Mouse (Mus musculus) erythroblast, embryonic 14.5 days (primary cell): ENCODE data around the gene C1ra.
"Not testable (repeated sequence)": the region's sequence is repeated elsewhere in the genome, so short reads cannot be mapped to it uniquely, and the experiment has no call there.

ENCODE experiments used
- GATA1 ChIP-seq: IDR thresholded peaks from 2 replicates; pipeline ENCODE4 v1.6.1; 2012; ENCODE audit warnings: low read length, inconsistent platforms, mixed read lengths
- TAL1 ChIP-seq: IDR thresholded peaks from 3 replicates; pipeline ENCODE4 v1.6.1; 2012; ENCODE audit warnings: low read length, inconsistent platforms, mixed read lengths

GRCm38 (mm10) chr6:124555956-124556355, 43.8 kb downstream of the C1ra start:
- not testable (repeated sequence) for TF ChIP-seq TAL1, GATA1
